Mouse (Mus musculus) cerebellum, postnatal 4 days (tissue): ENCODE measurements around the gene Tmem107.
A peak's percentile ranks its signal among the peaks of the same experiment; 100 is the strongest.

Source experiments
- DNase-seq, 2 experiments: peaks; one replicate each; pipeline ENCODE4 v3.0.0; 2022; ENCODE audit warnings: low spot score in 2 of 2, mixed read lengths in 1 of 2

The Tmem107 gene

GRCm38 (mm10) chr11:69059357-69059974, 11.1 kb upstream of the Tmem107 start, which contains the start of gene Borcs6:
TSS of gene Borcs6 (plus strand) at chr11:69059717.
- peak; percentile 83 to 92 for DNase-seq

GRCm38 (mm10) chr11:69059975-69060411, 10.6 kb upstream of the Tmem107 start:
- peak in 1 of 2 experiments; percentile 63 for DNase-seq

DNA sequence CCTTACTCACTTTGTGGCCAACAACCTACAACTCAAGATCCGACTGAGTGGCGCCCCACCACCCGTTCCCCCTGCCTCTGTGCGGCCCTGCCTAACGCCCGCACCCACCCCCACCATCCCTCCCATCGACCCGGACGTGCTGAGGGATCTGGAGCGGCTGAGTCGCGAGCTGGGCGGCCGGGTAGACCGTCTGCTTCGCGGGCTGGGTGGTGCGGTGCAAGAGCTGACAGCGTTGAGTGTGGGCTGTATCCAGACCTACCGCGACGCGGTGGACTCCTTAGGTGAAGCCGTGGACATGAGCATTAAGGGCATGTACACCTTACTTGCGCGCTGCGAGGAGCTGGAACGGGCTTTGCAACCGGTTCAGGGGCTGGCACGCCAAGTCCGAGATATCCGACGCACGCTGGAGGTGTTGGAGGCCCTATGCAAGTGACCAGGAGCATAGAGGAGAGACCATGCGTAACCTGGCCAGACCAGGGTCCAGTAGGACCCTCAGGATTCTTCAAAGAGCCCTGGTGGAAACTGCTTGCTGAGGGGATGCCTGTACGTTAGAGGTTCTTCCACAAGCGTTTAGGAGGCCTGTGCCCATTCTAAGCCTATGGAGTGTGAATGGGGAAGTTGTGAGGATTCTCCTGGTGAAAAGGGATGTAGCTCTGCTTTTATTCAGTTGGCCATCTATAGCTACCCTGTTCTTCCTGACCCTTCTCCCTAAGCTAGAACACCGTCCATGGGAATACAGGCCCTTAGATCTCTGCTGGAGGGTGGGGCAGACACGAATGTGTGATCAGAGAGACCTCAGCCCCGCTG, 10.0 kb upstream of the Tmem107 start:
- peak in 1 of 2 experiments; percentile 38 for DNase-seq

DNA sequence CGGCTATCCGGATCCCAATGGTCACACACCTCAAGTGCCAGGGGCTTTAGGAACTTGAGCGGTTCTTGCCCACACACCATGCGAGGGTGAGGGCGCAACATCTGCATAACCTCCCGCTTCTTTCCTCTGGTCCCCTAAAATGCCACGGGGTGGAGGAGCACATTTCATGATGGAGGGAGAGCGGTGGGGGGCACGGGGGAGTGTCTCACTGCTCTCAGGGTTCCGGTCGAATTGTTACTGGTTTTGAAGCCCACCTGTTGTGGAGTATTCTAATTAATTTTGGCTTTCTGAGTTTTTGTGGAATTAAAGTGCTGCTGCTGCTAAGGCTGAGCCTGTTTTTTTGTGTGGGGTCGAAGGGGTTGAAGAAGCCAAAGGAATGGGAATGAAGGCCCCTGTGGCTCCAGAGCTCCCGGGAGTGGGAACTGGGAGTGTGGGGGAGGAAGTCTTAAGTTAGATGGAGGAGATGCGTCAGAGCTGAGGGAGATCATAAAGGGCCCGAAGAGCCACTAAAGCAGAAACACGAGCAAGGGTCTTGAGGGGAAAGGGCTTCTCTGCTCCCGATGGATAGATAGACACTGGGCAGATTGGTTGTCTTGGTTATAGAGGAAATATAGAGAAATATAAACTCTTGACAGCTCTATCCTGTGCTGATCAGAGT, 9.2 kb upstream of the Tmem107 start:
- no peak for DNase-seq

GRCm38 (mm10) chr11:69062194-69062760, 8.3 kb upstream of the Tmem107 start:
- DNase-seq: peak; percentile 48 to 73

DNA sequence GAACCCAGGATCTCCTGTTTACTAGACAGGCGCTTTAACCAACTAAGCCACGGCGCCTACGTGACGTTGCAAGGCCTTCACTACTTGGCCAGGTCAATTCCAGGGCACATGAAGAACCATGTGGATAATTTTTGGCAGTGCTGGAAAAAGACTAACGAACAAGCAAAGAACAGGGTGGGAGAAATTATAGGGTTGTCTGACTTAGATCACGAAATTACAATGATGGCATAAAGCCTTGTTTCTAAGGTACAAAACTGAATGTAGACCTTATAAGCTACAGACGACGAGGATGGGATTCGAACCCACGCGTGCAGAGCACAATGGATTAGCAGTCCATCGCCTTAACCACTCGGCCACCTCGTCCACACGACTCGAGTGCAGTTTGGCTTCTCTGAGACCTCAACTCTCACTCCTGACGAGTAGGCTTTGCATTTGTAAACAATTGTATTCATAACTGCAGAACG, 7.8 kb upstream of the Tmem107 start:
- peak; percentile 91 to 95 for DNase-seq

DNA sequence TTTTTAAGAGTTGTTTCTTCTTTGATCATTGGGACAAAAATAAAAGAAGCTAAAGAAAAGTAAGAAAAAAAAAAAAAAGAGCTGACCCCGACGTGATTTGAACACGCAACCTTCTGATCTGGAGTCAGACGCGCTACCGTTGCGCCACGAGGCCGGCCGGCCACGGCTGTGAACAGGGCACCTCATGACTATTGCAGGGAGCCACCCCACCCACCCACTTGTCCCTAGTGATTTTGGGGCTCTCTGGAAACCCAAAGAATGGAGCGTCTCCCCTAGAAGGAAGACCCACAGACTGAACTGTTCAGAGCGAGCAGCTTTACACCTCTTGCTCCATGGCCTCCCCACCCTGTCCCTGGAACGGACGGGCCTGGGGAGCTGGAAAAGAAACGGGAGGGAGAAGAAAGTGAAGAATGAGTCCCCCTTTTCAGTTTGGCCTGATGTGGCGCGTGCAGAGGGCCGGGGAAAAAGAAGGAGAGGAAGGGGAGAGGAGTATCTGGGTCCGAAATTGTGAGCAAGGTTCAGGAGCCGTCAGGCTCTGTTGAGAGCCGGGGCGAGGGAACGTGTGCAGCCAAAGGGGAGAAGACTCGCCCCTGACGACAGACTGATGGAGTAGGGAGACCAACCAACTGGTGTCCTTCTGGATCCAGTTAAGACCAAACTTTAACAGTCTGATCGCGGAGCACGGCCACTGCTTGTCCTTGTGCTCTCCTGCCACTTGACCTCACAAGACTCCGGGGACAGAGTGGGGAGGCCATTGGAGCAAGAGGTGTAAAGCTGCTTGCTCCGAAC, 7.0 kb upstream of the Tmem107 start:
- peak; percentile 92 to 96 for DNase-seq

GRCm38 (mm10) chr11:69064259-69065133, 6.1 kb upstream of the Tmem107 start:
- DNase-seq: no peak

- no peak for DNase-seq
Observed at GRCm38 (mm10) chr11:69065394-69065925, 5.1 kb upstream of the Tmem107 start.

DNA sequence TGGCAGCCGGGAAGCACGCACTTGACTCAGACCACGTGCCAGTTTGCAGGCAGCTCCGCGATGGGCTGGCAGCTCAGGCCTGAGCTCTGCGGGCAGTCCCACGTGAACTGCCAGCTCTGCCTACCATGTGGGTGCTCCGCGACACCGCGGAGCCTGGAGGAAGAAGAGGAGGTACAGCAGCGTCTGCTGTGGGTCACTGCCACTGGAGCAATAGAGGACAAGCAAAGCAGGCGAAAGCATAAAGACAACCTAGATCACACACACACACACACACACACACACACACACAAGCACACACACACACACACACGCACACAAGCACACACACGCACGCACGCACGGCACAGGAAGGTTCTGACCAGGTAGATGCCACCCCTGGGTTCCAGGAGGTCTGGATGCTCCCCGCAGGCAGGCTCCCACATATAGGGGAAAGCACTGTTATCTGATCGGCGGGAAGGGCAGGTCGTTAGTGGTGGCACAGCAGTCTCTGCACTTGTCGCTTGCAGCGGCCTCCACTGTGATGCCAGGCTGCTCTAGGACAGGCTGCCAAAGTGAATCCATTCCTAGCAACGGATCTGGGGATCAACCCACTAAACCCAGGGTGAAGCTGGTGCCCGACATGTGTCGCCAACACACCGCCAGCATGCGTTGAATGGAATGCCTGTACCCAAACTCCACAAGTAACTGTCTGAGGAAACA, 4.3 kb upstream of the Tmem107 start:
- DNase-seq: peak in 1 of 2 experiments; percentile 26

DNA sequence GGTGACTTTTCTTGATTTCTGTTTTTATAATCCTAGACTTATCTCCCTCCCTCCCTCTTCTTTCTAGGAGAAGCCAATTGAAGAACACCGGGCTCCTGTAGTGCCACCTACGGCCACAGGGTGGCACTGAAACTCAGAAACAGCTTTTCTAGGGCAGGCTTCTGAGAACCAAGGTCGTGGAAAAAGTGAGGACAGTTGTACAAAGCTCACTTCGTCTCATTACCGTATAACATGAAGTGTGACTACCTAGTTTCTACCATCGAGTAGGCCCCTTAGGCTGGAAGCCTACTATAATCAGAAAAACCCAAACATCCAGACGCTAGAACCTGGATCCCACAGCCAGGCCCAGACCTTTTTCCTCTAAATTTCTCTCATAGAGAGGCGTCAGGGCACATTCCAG, 3.6 kb upstream of the Tmem107 start:
- DNase-seq: peak; percentile 73 to 92

- DNase-seq: no peak
Observed at GRCm38 (mm10) chr11:69067601-69068000, 3.0 kb upstream of the Tmem107 start.

GRCm38 (mm10) chr11:69070093-69070492, 513 bp upstream of the Tmem107 start:
- DNase-seq: no peak

GRCm38 (mm10) chr11:69071262-69071661, 656 bp downstream of the Tmem107 start:
- no peak for DNase-seq

DNA sequence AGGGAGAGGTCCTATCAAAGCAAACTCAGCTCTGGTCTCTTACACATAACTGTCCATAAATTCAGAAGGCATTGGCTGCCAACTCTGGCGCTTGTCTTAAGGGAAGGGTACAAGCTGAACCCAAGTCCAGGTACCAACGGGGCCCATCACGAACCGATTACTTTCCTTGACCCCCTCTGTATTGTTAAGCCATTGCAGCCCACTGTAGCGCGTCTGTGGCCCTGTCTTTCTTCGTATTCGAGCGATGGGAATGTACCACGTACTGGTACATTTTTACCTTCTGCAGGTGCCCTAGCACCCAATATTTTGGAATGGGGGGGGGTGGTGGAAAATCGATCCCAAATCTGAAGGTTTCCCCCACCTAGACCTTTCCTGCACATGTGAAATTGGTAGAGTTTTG, 1.6 kb downstream of the Tmem107 start:
- DNase-seq: no peak

GRCm38 (mm10) chr11:69072666-69073064, 2.1 kb downstream of the Tmem107 start:
- no peak for DNase-seq

DNA sequence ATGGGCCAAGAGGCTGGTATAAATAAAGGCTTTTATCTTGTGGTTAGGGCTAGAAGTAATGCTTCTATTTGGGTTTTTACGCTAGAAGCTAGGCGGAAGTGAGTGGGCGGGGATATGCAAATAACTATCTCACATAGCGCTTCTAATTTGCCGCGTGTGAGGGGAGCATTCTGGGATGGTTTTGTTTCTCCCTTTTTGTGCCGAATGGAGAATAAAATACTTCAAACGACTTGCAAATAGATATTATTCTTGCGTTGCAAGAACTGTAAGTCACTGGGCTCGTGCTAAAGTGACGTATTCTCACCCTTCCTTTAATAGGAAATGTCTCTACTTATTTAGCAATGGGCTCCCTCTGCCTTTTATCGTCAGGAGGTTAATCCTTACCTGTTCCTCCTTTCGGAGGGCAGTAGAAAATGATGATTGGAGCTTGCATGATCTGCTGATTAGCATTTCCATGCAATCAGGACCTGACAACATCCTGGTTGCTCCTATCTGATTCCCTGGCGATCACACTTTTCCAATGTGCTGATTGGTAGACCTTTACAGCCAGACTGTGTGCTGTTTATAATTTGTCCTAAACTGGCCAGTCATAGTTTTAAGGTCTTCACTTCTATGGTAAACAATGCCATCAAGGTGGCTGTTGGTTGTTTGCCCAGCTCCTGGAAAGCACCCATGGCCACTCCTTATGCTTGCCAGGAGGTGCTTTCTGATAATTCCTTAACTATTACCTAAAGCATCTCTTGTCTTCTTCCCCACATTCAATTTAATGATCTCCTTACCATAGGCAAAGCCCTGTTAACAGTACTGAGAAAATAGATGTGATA, 2.7 kb downstream of the Tmem107 start:
- DNase-seq: peak in 1 of 2 experiments; percentile 76
